12 mouse cellular contexts compared by ENCODE assay signal in the genomic region with DNA sequence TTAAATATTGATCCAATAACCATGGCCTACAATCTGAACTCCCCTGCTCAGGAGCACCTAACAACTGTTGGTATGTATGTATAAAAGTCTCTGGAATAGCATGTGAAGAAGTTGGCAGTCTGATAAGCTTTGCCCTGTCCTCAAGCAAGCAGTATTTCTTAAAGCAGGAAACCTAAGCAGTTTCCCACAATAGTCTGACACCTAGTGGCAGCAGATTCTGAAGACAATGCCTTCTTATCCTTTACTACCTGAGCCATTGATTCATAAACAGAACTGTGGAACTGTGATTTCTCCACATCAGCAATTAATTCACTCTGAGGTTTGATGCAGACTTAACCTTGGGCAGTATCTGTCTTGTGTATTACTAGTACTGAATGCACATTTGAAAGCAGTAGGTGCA. TPM values are rescaled to one million over a fixed set of nuclear protein-coding genes. Genes with fewer than 3 reads are reported as not detected.
DNase-seq lines count a peak whose midpoint lies in the region; ATAC-seq lines count a peak whose summit lies in the region.
"Had no signal": no experiment of that assay in that cellular context is flagged by ENCODE, and none has a peak within 500 bp of the region (broad histone marks: within the 10 kb centered on the region; RNA-seq: fewer than 3 reads in every experiment).

No protein-coding gene starts in this region.

- intact Hi-C loops in heart, postnatal 10 days (cut with DNase I) = no loop called here

- H3K9me3 ChIP-seq in midbrain, embryonic 14.5 days (ENCODE audit: control insufficient read depth, low read length) = no peaks in the 10 kb centered on the region
- no peaks in the 10 kb centered on the region for H3K9me3 ChIP-seq in midbrain, embryonic 15.5 days
- no peaks in the 10 kb centered on the region for H3K9me3 ChIP-seq in midbrain, embryonic 11.5 days (ENCODE audit: control insufficient read depth, low read length)
- H3K9me3 ChIP-seq: embryonic facial prominence, embryonic 12.5 days had no signal

- no peak overlapping the region for H3K4me3 ChIP-seq in midbrain, embryonic 14.5 days (replicated peaks; ENCODE audit: low read depth, low read length)
- no peak overlapping the region for H3K4me3 ChIP-seq in midbrain, embryonic 15.5 days
- H3K4me3 ChIP-seq in midbrain, embryonic 11.5 days (ENCODE audit: low read depth, low read length) = no peak overlapping the region
- H3K4me3 ChIP-seq: embryonic facial prominence, embryonic 12.5 days had no signal

- no peak overlapping the region for H3K27ac ChIP-seq in midbrain, embryonic 14.5 days (replicated peaks; ENCODE audit: low read depth, low read length)
- H3K27ac ChIP-seq in midbrain, embryonic 15.5 days = no peak overlapping the region
- no peak overlapping the region for H3K27ac ChIP-seq in midbrain, embryonic 11.5 days (ENCODE audit: low read depth, low read length)
- H3K27ac ChIP-seq: embryonic facial prominence, embryonic 12.5 days; liver, embryonic 14.5 days had no signal

- peaks cover 23% of the 10 kb centered on the region for H3K36me3 ChIP-seq in midbrain, embryonic 14.5 days (ENCODE audit: control insufficient read depth, insufficient read depth, low read length)
- peaks cover 11% of the 10 kb centered on the region; the same call in 1 of the 2 replicates for H3K36me3 ChIP-seq in midbrain, embryonic 15.5 days (replicated peaks)
- H3K36me3 ChIP-seq in midbrain, embryonic 11.5 days (ENCODE audit: control insufficient read depth, insufficient read depth, low read length) = peaks cover 7% of the 10 kb centered on the region; the same call in 1 of the 2 replicates

- no peak overlapping the region for H3K4me2 ChIP-seq in midbrain, embryonic 14.5 days (ENCODE audit: low read length)
- H3K4me2 ChIP-seq in midbrain, embryonic 15.5 days = no peak overlapping the region
- no peak overlapping the region for H3K4me2 ChIP-seq in midbrain, embryonic 11.5 days
- H3K4me2 ChIP-seq: embryonic facial prominence, embryonic 12.5 days had no signal

- no peak for ATAC-seq in midbrain, embryonic 14.5 days (ENCODE audit: low FRiP score, low TSS enrichment)
- ATAC-seq in midbrain, embryonic 15.5 days (replicated peaks) = no peak
- ATAC-seq in midbrain, embryonic 11.5 days (ENCODE audit: low FRiP score) = no peak
- ATAC-seq: Patski had no signal

- H3K9ac ChIP-seq in midbrain, embryonic 14.5 days (replicated peaks; ENCODE audit: low read length) = no peak overlapping the region
- no peak overlapping the region for H3K9ac ChIP-seq in midbrain, embryonic 15.5 days
- H3K9ac ChIP-seq in midbrain, embryonic 11.5 days (ENCODE audit: low read length) = no peak overlapping the region
- H3K9ac ChIP-seq: embryonic facial prominence, embryonic 12.5 days; liver, embryonic 14.5 days had no signal

- no peaks in the 10 kb centered on the region for H3K27me3 ChIP-seq in midbrain, embryonic 14.5 days (ENCODE audit: control insufficient read depth, insufficient read depth, low read length)
- H3K27me3 ChIP-seq in midbrain, embryonic 15.5 days (replicated peaks) = no peaks in the 10 kb centered on the region
- no peaks in the 10 kb centered on the region for H3K27me3 ChIP-seq in midbrain, embryonic 11.5 days (ENCODE audit: control insufficient read depth, insufficient read depth, low read length)
- H3K27me3 ChIP-seq: embryonic facial prominence, embryonic 12.5 days; Patski had no signal

- peak; percentile 39 to 47 for DNase-seq in heart, postnatal 10 days
- DNase-seq in heart, postnatal 4 days = no peak
- peak; percentile 82 for DNase-seq in midbrain, embryonic 14.5 days
- peak; percentile 68 for DNase-seq in NIH3T3 (ENCODE audit: low read depth)
- peak; percentile 51 for DNase-seq in retina, postnatal 1 day
- DNase-seq in midbrain, embryonic 11.5 days (ENCODE audit: low spot score, missing footprints) = no peak
- DNase-seq: heart, postnatal 36 days; right cerebral cortex, adult 18-20 months had no signal

- no peaks in the 10 kb centered on the region for H3K4me1 ChIP-seq in midbrain, embryonic 14.5 days (ENCODE audit: control insufficient read depth, insufficient read depth, low read length)
- H3K4me1 ChIP-seq in midbrain, embryonic 15.5 days = no peaks in the 10 kb centered on the region
- H3K4me1 ChIP-seq in midbrain, embryonic 11.5 days (ENCODE audit: control insufficient read depth, insufficient read depth, low read length) = no peaks in the 10 kb centered on the region

RNA-seq across cellular contexts. Expression of a gene that starts 11.7 kb away (rescaled TPM):
- total RNA-seq in heart, postnatal 10 days (2021) = 10 to 100 TPM; 22.0 to 26.6 TPM
- total RNA-seq in heart, postnatal 4 days (2021) = 10 to 100 TPM; 18.6 to 20.4 TPM
- 20.1 and 25.3 TPM in 2 replicates for polyA plus RNA-seq in midbrain, embryonic 14.5 days (2014; fragmentation: Nextera tagmentation; extraction: Ambion mirVana)
- 25.6 and 26.4 TPM in 2 replicates for polyA plus RNA-seq in midbrain, embryonic 15.5 days (2015; fragmentation: Nextera tagmentation; extraction: Ambion mirVana)
- polyA plus RNA-seq in midbrain, embryonic 11.5 days (2014; fragmentation: Nextera tagmentation; extraction: Ambion mirVana) = 29.5 and 29.7 TPM in 2 replicates

RNA-seq across cellular contexts. Expression of a gene that starts 48.9 kb away (rescaled TPM):
- 100 to 1,000 TPM; 203 to 204 TPM for total RNA-seq in heart, postnatal 10 days (2021)
- 100 to 1,000 TPM; 187 to 190 TPM for total RNA-seq in heart, postnatal 4 days (2021)
- polyA plus RNA-seq in midbrain, embryonic 14.5 days (2014; fragmentation: Nextera tagmentation; extraction: Ambion mirVana) = 367 and 400 TPM in 2 replicates
- polyA plus RNA-seq in midbrain, embryonic 15.5 days (2015; fragmentation: Nextera tagmentation; extraction: Ambion mirVana) = 365 and 370 TPM in 2 replicates
- polyA plus RNA-seq in midbrain, embryonic 11.5 days (2014; fragmentation: Nextera tagmentation; extraction: Ambion mirVana) = 383 and 406 TPM in 2 replicates

RNA-seq across cellular contexts. Expression of a gene that starts 49.0 kb away (rescaled TPM):
- total RNA-seq in heart, postnatal 10 days (2021) = under 1 TPM in 1 of 2 experiments, not detected in 1; 0.12 TPM
- total RNA-seq in heart, postnatal 4 days (2021) = under 1 TPM in 1 of 2 experiments, not detected in 1; 0.25 TPM
- 0.13 TPM in 1 of 2 replicates, not detected in the other for polyA plus RNA-seq in midbrain, embryonic 14.5 days (2014; fragmentation: Nextera tagmentation; extraction: Ambion mirVana)
- polyA plus RNA-seq in midbrain, embryonic 15.5 days (2015; fragmentation: Nextera tagmentation; extraction: Ambion mirVana) = 0.30 and 0.36 TPM in 2 replicates
- polyA plus RNA-seq in midbrain, embryonic 11.5 days (2014; fragmentation: Nextera tagmentation; extraction: Ambion mirVana) = 0.18 and 0.30 TPM in 2 replicates

Comparison
In these comparisons a context has a peak if more than half of its experiments do, and no peak if none do; other contexts are left out.
1. DNase-seq: peak in heart, postnatal 10 days (2 of 2), midbrain, embryonic 14.5 days (single experiment), NIH3T3 (single experiment) and retina, postnatal 1 day (single experiment); none in heart, postnatal 4 days (single experiment) and midbrain, embryonic 11.5 days (single experiment).